Mouse (Mus musculus) central nervous system, embryonic 14 days (tissue): ENCODE measurements around the gene Csn2. TPM values are rescaled to one million over a fixed set of nuclear protein-coding genes. Genes with fewer than 3 reads are reported as not detected.

Experiments
- polyA plus RNA-seq: library from polyadenylated mRNA; depleted of rRNA; stranded (reverse); fragments of >200 nt; gene quantifications from 2 replicates; pipeline ENCODE4 v1.2.3, GENCODE M21; 2012; rRNA removed

The Csn2 gene
- polyA plus RNA-seq: not detected in 2 replicates

GRCm38 (mm10) chr5:87699530-87699929, at the start of gene Csn2:
Csn2 (minus strand) TSS chr5:87699630.

GRCm38 (mm10) chr5:87665908-87666307, 33.5 kb downstream of the Csn2 start, which contains the start of gene Csn1s1:
Csn1s1 (plus strand) TSS chr5:87666208.

Other genes with a start within 250 kb of the Csn2 start
- gene Ugt2a2, start 217.4 kb downstream of the Csn2 start, polyA plus RNA-seq: 0.33 TPM in 1 of 2 replicates, not detected in the other
- gene Gm43638, start 212.8 kb downstream of the Csn2 start, polyA plus RNA-seq: not detected in 2 replicates
- 0.26 TPM in 1 of 2 replicates, not detected in the other for gene Ugt2a1, start 208.8 kb downstream of the Csn2 start, polyA plus RNA-seq
- not detected in 2 replicates for gene Sult1b1, start 161.4 kb downstream of the Csn2 start, polyA plus RNA-seq
- gene Sult1d1, start 130.6 kb downstream of the Csn2 start, polyA plus RNA-seq: not detected in 2 replicates
- gene Sult1e1, start 108.0 kb downstream of the Csn2 start, polyA plus RNA-seq: 0.09 TPM in 1 of 2 replicates, not detected in the other
- not detected in 2 replicates for gene Csn1s1, start 33.4 kb downstream of the Csn2 start, polyA plus RNA-seq
- not detected in 2 replicates for gene Csn1s2a, start 74.9 kb upstream of the Csn2 start, polyA plus RNA-seq
- not detected in 2 replicates for gene Csn1s2b, start 108.5 kb upstream of the Csn2 start, polyA plus RNA-seq
- gene Prr27, start 126.1 kb upstream of the Csn2 start, polyA plus RNA-seq: not detected in 2 replicates
- gene Odam, start 185.4 kb upstream of the Csn2 start, polyA plus RNA-seq: not detected in 2 replicates
- gene Csn3, start 225.9 kb upstream of the Csn2 start, polyA plus RNA-seq: 0.08 TPM in 1 of 2 replicates, not detected in the other